Mouse (Mus musculus) right cerebral cortex, adult 18-20 months (tissue): Measurements from ENCODE around the gene Slc27a3.

ENCODE experiments used
- DNase-seq: peaks from one replicate; pipeline ENCODE4 v3.0.0; 2022; ENCODE audit warnings: mixed read lengths

Slc27a3 gene

GRCm38 (mm10) chr3:90335517-90335916 lies 54.2 kb downstream of the Slc27a3 start:
- DNase-seq: no peak
